Mouse (Mus musculus): Measurements from ENCODE around the gene Cep55. TPM values are rescaled to one million over a fixed set of nuclear protein-coding genes. Genes with fewer than 3 reads are reported as not detected.

Cep55 gene
- polyA plus RNA-seq, 1 experiment from 2014 or later: 4.6 TPM

DNA sequence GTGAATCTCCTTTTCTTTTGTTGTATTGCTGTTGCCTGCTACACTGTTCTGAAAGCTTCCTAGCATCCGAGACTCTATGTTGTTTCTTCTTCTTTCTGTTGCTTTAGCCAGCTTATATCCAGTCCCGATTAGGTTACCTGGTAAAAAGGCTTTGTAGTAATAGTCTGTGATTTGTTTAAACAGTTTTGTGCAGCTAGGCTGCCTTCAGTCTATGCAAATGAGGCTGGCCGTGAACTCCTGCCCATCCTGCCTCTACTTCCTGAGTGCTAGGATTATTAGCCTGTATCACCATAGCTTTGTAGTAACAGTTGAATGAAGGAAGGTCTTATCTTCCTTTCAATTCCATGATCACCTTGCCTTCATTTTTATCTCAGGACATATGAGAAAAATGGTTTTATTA, 1.5 kb downstream of the Cep55 start:
- Histone ChIP-seq H3K4me1 (replicated peaks; ENCODE audit: control insufficient read depth, insufficient read depth, low read length) (0 out of 2 replicates have a peak, but pooled peaks cover 2% of the 10 kb centered on the region), H3K9ac (no peak overlapping the region), H3K27ac (no peak overlapping the region), H3K9me3 (ENCODE audit: control insufficient read depth, low read length) (no peaks in the 10 kb centered on the region), H3K4me2 (replicated peaks) (peak overlapping the region; percentile 94; the same call in 1 of the 2 replicates), H3K4me3 (replicated peaks; ENCODE audit: low read length) (no peak overlapping the region), H3K36me3 (replicated peaks; ENCODE audit: control insufficient read depth, insufficient read depth) (peaks cover 6% of the 10 kb centered on the region; the same call in 1 of the 2 replicates), H3K27me3 (ENCODE audit: control insufficient read depth, insufficient read depth, low read length) (no peaks in the 10 kb centered on the region)
- no peak for ATAC-seq (ENCODE audit: low FRiP score)
- WGBS: 57% methylated on average over 3 of the region's 3 CpGs
- DNase-seq (ENCODE audit: low spot score): no peak

- no peak overlapping the region for H3K27ac ChIP-seq
- H3K4me2 ChIP-seq (replicated peaks): no peak overlapping the region
- H3K9me3 ChIP-seq (ENCODE audit: control insufficient read depth, low read length): no peaks in the 10 kb centered on the region
- no peaks in the 10 kb centered on the region for H3K27me3 ChIP-seq (ENCODE audit: control insufficient read depth, insufficient read depth, low read length)
- H3K4me3 ChIP-seq (replicated peaks; ENCODE audit: low read length): no peak overlapping the region
- H3K36me3 ChIP-seq (replicated peaks; ENCODE audit: control insufficient read depth, insufficient read depth): peaks cover 6% of the 10 kb centered on the region; the same call in 1 of the 2 replicates
- H3K9ac ChIP-seq: no peak overlapping the region
- no peak for ATAC-seq (ENCODE audit: low FRiP score)
- 89% methylated on average over 8 of the region's 8 CpGs for WGBS
- H3K4me1 ChIP-seq (replicated peaks; ENCODE audit: control insufficient read depth, insufficient read depth, low read length): 0 out of 2 replicates have a peak, but pooled peaks cover 2% of the 10 kb centered on the region
- DNase-seq (ENCODE audit: low spot score): no peak
These were observed 2.1 kb downstream of the Cep55 start for GRCm38 (mm10) chr19:38056931-38057330.

DNA sequence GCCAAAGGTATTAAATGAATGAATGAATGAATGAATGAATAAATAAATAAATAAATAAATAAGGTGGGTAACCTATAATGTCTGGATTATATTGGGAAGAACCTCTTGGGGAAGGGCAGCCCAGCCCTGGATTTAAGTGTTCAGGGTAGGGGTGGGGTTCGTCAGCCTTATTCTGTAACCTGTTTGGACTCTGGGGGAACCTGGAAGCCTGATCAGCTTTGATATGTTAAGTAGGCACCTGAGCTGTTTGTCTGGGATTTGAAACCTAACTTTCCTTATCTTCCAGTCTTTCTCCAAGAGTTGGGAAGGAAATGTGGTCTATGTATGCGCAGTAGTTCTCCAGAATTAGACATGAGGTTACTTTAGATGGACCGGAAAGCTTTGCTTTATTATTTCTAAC, 8.4 kb downstream of the Cep55 start:
- Histone ChIP-seq H3K27me3 (ENCODE audit: control insufficient read depth, insufficient read depth, low read length) (no peaks in the 10 kb centered on the region), H3K27ac (no peak overlapping the region), H3K4me2 (replicated peaks) (no peak overlapping the region), H3K4me1 (replicated peaks; ENCODE audit: control insufficient read depth, insufficient read depth, low read length) (no peaks in the 10 kb centered on the region), H3K4me3 (replicated peaks; ENCODE audit: low read length) (no peak overlapping the region), H3K9me3 (ENCODE audit: control insufficient read depth, low read length) (no peaks in the 10 kb centered on the region), H3K9ac (no peak overlapping the region), H3K36me3 (replicated peaks; ENCODE audit: control insufficient read depth, insufficient read depth) (peaks cover 6% of the 10 kb centered on the region; the same call in 1 of the 2 replicates)
- ATAC-seq (ENCODE audit: low FRiP score) (no peak), DNase-seq (ENCODE audit: low spot score) (no peak)
- 95% methylated on average over 3 of the region's 3 CpGs for WGBS

DNA sequence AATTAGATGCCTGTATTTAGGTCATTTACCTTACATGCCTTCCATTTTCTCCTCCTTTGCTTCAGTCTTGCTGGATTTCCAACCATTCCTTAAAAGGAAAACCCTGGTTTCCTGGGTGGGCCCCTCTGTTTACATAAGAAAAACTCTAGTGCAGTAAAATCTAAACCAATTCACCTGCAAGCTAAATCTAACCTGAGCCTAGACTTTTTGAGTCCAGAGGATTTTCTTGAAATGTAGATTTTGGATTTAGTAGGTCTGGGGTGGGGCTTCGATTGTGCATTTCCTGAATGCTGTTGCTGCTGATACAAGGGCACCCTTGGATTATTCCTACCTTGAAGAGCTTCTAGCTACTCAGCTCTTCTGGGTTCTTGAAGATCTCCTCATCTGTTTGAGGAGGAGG, 9.2 kb downstream of the Cep55 start:
- no peak overlapping the region for H3K4me3 ChIP-seq (replicated peaks; ENCODE audit: low read length)
- DNase-seq (ENCODE audit: low spot score) (no peak), ATAC-seq (ENCODE audit: low FRiP score) (no peak)
- H3K27me3 ChIP-seq (ENCODE audit: control insufficient read depth, insufficient read depth, low read length): no peaks in the 10 kb centered on the region
- H3K4me2 ChIP-seq (replicated peaks): no peak overlapping the region
- WGBS: 94% methylated on average over 1 of the region's 1 CpGs
- H3K36me3 ChIP-seq (replicated peaks; ENCODE audit: control insufficient read depth, insufficient read depth): peaks cover 6% of the 10 kb centered on the region; the same call in 1 of the 2 replicates
- no peaks in the 10 kb centered on the region for H3K4me1 ChIP-seq (replicated peaks; ENCODE audit: control insufficient read depth, insufficient read depth, low read length)
- no peak overlapping the region for H3K27ac ChIP-seq
- no peak overlapping the region for H3K9ac ChIP-seq
- no peaks in the 10 kb centered on the region for H3K9me3 ChIP-seq (ENCODE audit: control insufficient read depth, low read length)

- no peaks in the 10 kb centered on the region for H3K9me3 ChIP-seq (ENCODE audit: control insufficient read depth, low read length)
- ATAC-seq (ENCODE audit: low FRiP score): no peak
- H3K4me3 ChIP-seq (replicated peaks; ENCODE audit: low read length): no peak overlapping the region
- H3K9ac ChIP-seq: no peak overlapping the region
- WGBS: 95% methylated on average over 5 of the region's 5 CpGs
- H3K36me3 ChIP-seq (replicated peaks; ENCODE audit: control insufficient read depth, insufficient read depth): peaks cover 14% of the 10 kb centered on the region
- no peaks in the 10 kb centered on the region for H3K4me1 ChIP-seq (replicated peaks; ENCODE audit: control insufficient read depth, insufficient read depth, low read length)
- H3K27me3 ChIP-seq (ENCODE audit: control insufficient read depth, insufficient read depth, low read length): no peaks in the 10 kb centered on the region
- no peak overlapping the region for H3K27ac ChIP-seq
- H3K4me2 ChIP-seq (replicated peaks): no peak overlapping the region
- no peak for DNase-seq (ENCODE audit: low spot score)
These were observed 18.4 kb downstream of the Cep55 start for GRCm38 (mm10) chr19:38073226-38073625.

- 84% methylated on average over 11 of the region's 11 CpGs for WGBS
- Histone ChIP-seq H3K9ac (no peak overlapping the region), H3K4me1 (replicated peaks; ENCODE audit: control insufficient read depth, insufficient read depth, low read length) (no peaks in the 10 kb centered on the region), H3K36me3 (replicated peaks; ENCODE audit: control insufficient read depth, insufficient read depth) (peaks cover 14% of the 10 kb centered on the region), H3K9me3 (ENCODE audit: control insufficient read depth, low read length) (no peaks in the 10 kb centered on the region), H3K27me3 (ENCODE audit: control insufficient read depth, insufficient read depth, low read length) (no peaks in the 10 kb centered on the region), H3K27ac (no peak overlapping the region), H3K4me3 (replicated peaks; ENCODE audit: low read length) (no peak overlapping the region), H3K4me2 (replicated peaks) (no peak overlapping the region)
- ATAC-seq (ENCODE audit: low FRiP score): no peak
- no peak for DNase-seq (ENCODE audit: low spot score)
These were observed 20.2 kb downstream of the Cep55 start for GRCm38 (mm10) chr19:38075051-38075450.

GRCm38 (mm10) chr19:38076251-38076650, 21.4 kb downstream of the Cep55 start:
- Histone ChIP-seq H3K9ac (no peak overlapping the region), H3K27me3 (ENCODE audit: control insufficient read depth, insufficient read depth, low read length) (no peaks in the 10 kb centered on the region), H3K9me3 (ENCODE audit: control insufficient read depth, low read length) (no peaks in the 10 kb centered on the region), H3K36me3 (replicated peaks; ENCODE audit: control insufficient read depth, insufficient read depth) (peaks cover 14% of the 10 kb centered on the region), H3K27ac (no peak overlapping the region), H3K4me3 (replicated peaks; ENCODE audit: low read length) (no peak overlapping the region), H3K4me1 (replicated peaks; ENCODE audit: control insufficient read depth, insufficient read depth, low read length) (no peaks in the 10 kb centered on the region), H3K4me2 (replicated peaks) (no peak overlapping the region)
- WGBS: 75% methylated on average over 2 of the region's 2 CpGs
- no peak for DNase-seq (ENCODE audit: low spot score)
- no peak for ATAC-seq (ENCODE audit: low FRiP score)

GRCm38 (mm10) chr19:38077851-38078540, 23.2 kb downstream of the Cep55 start:
- WGBS: 72% methylated on average over 3 of the region's 3 CpGs
- H3K9ac ChIP-seq: no peak overlapping the region
- ATAC-seq (ENCODE audit: low FRiP score) (no peak), DNase-seq (ENCODE audit: low spot score) (no peak)
- no peaks in the 10 kb centered on the region for H3K9me3 ChIP-seq (ENCODE audit: control insufficient read depth, low read length)
- H3K4me3 ChIP-seq (replicated peaks; ENCODE audit: low read length): no peak overlapping the region
- H3K27ac ChIP-seq: no peak overlapping the region
- H3K36me3 ChIP-seq (replicated peaks; ENCODE audit: control insufficient read depth, insufficient read depth): peaks cover 5% of the 10 kb centered on the region; the same call in 1 of the 2 replicates
- H3K4me2 ChIP-seq (replicated peaks): no peak overlapping the region
- no peaks in the 10 kb centered on the region for H3K27me3 ChIP-seq (ENCODE audit: control insufficient read depth, insufficient read depth, low read length)
- no peaks in the 10 kb centered on the region for H3K4me1 ChIP-seq (replicated peaks; ENCODE audit: control insufficient read depth, insufficient read depth, low read length)

DNA sequence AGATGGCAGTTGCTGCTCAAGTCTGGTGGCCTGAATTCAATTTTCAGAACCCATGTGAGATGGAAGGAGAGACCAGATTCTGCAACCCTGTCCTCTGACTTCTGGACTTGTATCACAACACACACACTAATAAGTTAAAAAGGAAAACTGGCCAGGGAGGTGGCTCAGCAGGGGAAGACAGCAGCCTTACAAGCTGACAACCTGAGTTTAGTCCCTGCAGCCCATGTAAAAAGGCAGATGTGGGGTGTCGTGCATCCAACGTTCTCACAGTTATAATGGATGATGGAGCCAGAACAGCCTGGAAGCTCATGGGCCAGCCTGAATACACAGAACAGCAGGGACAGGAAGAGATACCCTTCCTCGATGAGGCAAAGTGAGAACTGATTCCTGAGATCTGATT, 26.6 kb downstream of the Cep55 start:
- Histone ChIP-seq H3K9ac (no peak overlapping the region), H3K9me3 (ENCODE audit: control insufficient read depth, low read length) (no peaks in the 10 kb centered on the region), H3K27me3 (ENCODE audit: control insufficient read depth, insufficient read depth, low read length) (no peaks in the 10 kb centered on the region), H3K4me1 (replicated peaks; ENCODE audit: control insufficient read depth, insufficient read depth, low read length) (no peaks in the 10 kb centered on the region), H3K4me2 (replicated peaks) (no peak overlapping the region), H3K27ac (no peak overlapping the region), H3K4me3 (replicated peaks; ENCODE audit: low read length) (no peak overlapping the region), H3K36me3 (replicated peaks; ENCODE audit: control insufficient read depth, insufficient read depth) (no peaks in the 10 kb centered on the region)
- ATAC-seq (ENCODE audit: low FRiP score) (no peak), DNase-seq (ENCODE audit: low spot score) (no peak)
- 75% methylated on average over 3 of the region's 3 CpGs for WGBS
